Mouse (Mus musculus): ENCODE data around the gene Ddx3y.

Ddx3y gene

DNA sequence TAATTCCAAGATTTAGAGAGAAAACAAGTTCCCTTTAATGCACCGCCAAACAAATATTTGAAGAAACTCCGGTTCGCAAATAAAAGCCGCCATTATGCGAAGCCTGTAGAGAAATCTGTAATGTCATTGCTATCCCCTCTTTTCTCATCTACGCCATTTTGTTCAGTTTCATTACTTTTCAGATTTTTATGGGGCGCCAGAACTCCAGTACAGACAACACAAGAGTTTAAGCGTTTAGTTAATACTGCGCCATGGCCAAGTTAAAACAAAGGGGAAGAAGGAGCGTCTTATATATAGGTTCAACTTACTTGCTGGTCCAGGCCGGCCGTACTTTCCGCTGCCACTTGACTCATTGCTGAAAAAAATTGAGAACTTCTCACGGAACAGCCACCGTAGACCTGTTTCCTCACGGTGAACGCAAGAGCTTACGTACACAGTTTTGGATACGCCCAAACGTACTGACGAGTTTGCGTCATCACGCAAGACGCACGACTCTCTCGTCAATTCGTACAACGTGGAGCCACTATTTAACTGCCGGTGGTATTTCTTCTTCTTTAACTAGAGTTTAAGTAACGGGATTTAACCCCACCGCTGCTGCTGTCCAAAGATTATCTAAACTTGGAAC lies at the start of gene Ddx3y:
Ddx3y (minus strand) TSS at position 459 of the 625 bp plus-strand sequence.
- DNase-seq: peak; percentile 74

GRCm38 (mm10) chrY:1293708-1294107 lies 7.3 kb upstream of the Ddx3y start:
- DNase-seq: no peak

DNA sequence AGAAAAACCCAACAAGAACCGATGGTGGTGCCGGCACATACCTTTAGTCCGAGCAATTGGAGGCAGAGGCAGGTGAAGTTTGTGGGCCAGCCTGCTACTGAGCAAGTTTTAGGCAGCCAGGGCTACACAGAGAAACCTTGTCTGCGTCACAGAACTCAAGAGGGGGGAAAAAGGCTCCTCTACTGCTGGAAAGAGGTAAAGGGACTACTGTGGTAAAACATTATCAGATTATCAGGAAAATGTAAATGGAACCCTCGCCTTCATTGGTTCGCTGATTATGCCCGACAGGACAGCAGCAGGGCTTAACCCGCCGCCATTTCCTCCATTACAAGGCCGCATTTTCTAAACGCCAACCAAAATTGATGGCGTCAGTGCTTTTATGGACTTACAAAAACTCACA lies 694 bp downstream of the Ddx3y start:
- DNase-seq: no peak

GRCm38 (mm10) chrY:1246117-1246516 lies 40.3 kb downstream of the Ddx3y start:
- no peak for DNase-seq

GRCm38 (mm10) chrY:1245426-1245863 lies 41.0 kb downstream of the Ddx3y start, which contains the start of gene Uty:
Gene Uty, minus strand, starts transcription at chrY:1245759.
- peak; percentile 69 for DNase-seq

DNA sequence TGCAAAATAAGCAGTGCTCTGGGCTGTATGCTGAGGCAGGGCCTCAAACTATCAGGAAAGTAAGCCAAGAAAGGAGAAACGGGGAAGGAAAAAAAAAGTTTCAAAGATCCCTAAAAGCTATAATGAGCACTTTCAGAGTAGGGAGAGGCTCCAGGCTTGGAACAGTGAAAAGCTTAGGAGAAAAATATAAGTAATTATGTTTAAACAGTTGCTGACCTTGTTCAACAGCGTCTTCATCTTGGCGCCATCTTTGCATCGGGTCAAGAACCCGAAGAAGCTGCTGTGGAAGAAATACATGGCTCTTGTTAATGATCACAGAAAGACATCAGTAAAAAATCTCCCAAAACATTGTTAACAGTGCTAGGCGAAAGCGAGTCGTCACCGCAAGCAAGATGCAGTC lies 41.5 kb downstream of the Ddx3y start:
- DNase-seq: no peak

DNA sequence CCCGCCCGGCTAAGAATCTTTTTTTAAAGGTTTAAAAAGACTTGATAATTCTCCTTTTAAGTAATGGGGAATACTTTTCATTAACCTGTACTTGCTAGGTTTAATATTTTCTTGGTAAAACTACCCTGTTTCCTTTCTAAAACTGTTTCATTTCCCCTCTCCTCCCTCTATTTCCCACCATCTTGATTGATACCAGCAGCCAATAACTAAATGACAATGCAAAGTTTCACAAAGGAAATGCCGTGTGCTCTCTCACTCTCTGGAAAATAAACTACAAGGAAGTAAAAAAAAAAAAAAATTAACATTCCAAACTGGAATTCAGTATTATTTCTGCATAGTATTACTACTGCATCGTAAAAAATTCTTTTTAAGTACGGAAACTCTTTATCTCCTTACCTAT lies 42.0 kb downstream of the Ddx3y start:
- DNase-seq: no peak

DNA sequence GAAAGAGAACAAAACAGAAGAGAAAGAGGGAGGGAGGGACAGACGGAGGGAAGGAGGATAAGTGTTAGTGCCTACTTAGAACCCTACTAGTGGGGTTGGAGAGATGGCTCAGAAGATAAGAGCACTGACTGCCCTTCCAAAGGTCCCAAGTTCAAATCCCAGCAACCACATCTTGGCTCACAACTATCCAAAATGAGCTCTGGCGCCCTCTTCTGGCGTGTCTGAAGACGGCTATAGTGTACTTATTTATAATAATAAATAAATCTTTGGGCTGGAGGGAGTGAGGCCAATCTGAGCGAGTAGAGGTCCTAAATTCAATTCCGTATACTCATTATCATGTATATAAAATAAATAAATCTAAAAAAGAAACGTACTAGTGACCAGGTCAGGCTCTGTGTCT lies 66.4 kb downstream of the Ddx3y start:
- DNase-seq: no peak

Measured in cerebellum, adult 11-12 months (tissue).